Mouse (Mus musculus) olfactory bulb, adult 2 months (tissue): ENCODE results near the gene Tspan11. TPM values are rescaled to one million over a fixed set of nuclear protein-coding genes. Genes with fewer than 3 reads are reported as not detected.

Experiments
- H3K27ac ChIP-seq: fragments of 200-500 bp; 2 replicates; pipeline ENCODE4 v1.5.1; 2012; ENCODE audit warnings: low read depth, low read length; ENCODE audit not compliant: insufficient read depth
- H3K4me1 ChIP-seq: fragments of 200-500 bp; 2 replicates; pipeline ENCODE4 v1.6.1; 2012; ENCODE audit warnings: low read length; ENCODE audit not compliant: control insufficient read depth, insufficient read depth
- H3K4me3 ChIP-seq: fragments of 200-500 bp; 2 replicates; pipeline ENCODE4 v1.5.1; 2012; ENCODE audit warnings: mild to moderate bottlenecking, low read depth, low read length, moderate library complexity; ENCODE audit not compliant: insufficient read depth
- CTCF ChIP-seq: fragments of 200-500 bp; IDR thresholded peaks from 2 replicates; pipeline ENCODE4 v1.5.1; 2012; ENCODE audit warnings: low read depth, mild to moderate bottlenecking, low read length, moderate library complexity; ENCODE audit not compliant: insufficient read depth
- POLR2A ChIP-seq: fragments of 200-500 bp; IDR thresholded peaks from 2 replicates; pipeline ENCODE4 v1.6.1; 2012; ENCODE audit warnings: mild to moderate bottlenecking, low read depth, low read length, moderate library complexity; ENCODE audit not compliant: insufficient read depth
- WGBS: fragments of 180-500 bp; shearing (Covaris S2); methylation state at CpG from one replicate; pipeline ENCODE4 v1.1.7; 2018; 5-methylcytosine and 5-hydroxymethylcytosine counted together
- polyA plus RNA-seq: library from polyadenylated mRNA; stranded (reverse); fragments of >200 nt; gene quantifications from 2 replicates; pipeline ENCODE4 v1.2.4, GENCODE M21; 2012; ENCODE audit warnings: low replicate concordance; ENCODE audit not compliant: missing spikeins, insufficient read depth, insufficient read length

The Tspan11 gene
- polyA plus RNA-seq, 1 experiment, result not detected

GRCm38 (mm10) chr6:127917712-127918111, 30.3 kb downstream of the Tspan11 start:
- TF ChIP-seq POLR2A, result no peak
- TF ChIP-seq CTCF, result no peak
- H3K4me1 ChIP-seq, result 0 out of 2 replicates have a peak, but pooled peaks cover 6% of the 10 kb centered on the region
- H3K4me3 ChIP-seq, result no peak overlapping the region
- 83% methylated on average over 4 of the region's 4 CpGs for WGBS
- no peak overlapping the region for H3K27ac ChIP-seq

DNA sequence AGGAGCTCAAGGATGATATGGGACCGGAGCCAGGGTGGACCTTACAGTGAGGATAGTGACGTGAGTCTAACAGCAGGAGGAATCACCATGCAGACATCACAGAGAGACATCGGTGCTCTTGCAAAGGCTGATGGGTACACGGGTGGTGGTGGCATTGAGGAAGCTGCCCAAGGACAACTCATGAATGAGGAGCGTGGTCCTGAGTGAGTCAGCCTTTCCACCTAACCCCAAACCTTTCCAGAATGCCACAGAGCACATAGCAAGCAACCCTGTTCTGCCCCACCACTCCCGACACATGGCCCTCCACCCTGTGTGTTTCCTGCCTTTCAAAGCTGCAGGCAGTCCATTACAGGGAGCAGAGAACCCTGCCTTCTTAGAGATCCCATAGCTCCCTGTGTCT, 32.1 kb downstream of the Tspan11 start:
- H3K27ac ChIP-seq, result no peak overlapping the region
- H3K4me1 ChIP-seq, result 0 out of 2 replicates have a peak, but pooled peaks cover 6% of the 10 kb centered on the region
- H3K4me3 ChIP-seq, result no peak overlapping the region
- TF ChIP-seq CTCF (no peak), POLR2A (no peak)
- 97% methylated on average over 6 of the region's 6 CpGs for WGBS

GRCm38 (mm10) chr6:127920652-127921051, 33.3 kb downstream of the Tspan11 start:
- Histone ChIP-seq H3K4me1 (peaks cover 12% of the 10 kb centered on the region), H3K4me3 (no peak overlapping the region), H3K27ac (no peak overlapping the region)
- 12% methylated on average over 8 of the region's 8 CpGs for WGBS
- TF ChIP-seq POLR2A, result no peak
- peak; percentile 74 for TF ChIP-seq CTCF

- Histone ChIP-seq H3K27ac (no peak overlapping the region), H3K4me3 (no peak overlapping the region), H3K4me1 (peaks cover 16% of the 10 kb centered on the region)
- no peak for TF ChIP-seq POLR2A
- TF ChIP-seq CTCF, result no peak
- 62% methylated on average over 9 of the region's 9 CpGs for WGBS
Measured at GRCm38 (mm10) chr6:127921996-127922395, 34.6 kb downstream of the Tspan11 start.

DNA sequence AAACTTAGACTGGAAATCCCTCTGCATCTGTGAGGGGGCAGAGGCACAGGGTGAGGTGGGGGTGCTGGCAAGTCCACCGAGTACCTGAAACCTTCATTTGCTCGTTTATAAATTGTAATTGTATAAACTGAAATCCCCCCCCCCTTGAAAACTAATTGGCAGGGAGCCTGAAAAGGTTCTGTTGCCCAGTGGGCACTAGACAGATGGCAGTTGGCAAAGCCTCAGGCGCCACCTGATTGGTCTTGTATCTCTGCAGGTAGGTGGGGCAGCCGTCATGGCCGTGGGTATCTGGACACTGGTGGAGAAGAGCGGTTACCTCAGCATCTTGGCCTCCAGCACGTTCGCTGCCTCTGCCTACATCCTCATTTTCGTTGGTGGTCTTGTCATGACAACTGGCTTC, 35.9 kb downstream of the Tspan11 start:
- TF ChIP-seq POLR2A (no peak), CTCF (no peak)
- whole genome bisulfite sequencing, result 91% methylated on average over 9 of the region's 9 CpGs
- Histone ChIP-seq H3K27ac (no peak overlapping the region), H3K4me3 (no peak overlapping the region), H3K4me1 (peaks cover 23% of the 10 kb centered on the region)

GRCm38 (mm10) chr6:127924750-127925149, 37.4 kb downstream of the Tspan11 start:
- WGBS, result 57% methylated on average over 6 of the region's 6 CpGs
- no peak overlapping the region for H3K4me3 ChIP-seq
- TF ChIP-seq POLR2A, result no peak
- TF ChIP-seq CTCF, result no peak
- H3K27ac ChIP-seq, result peak overlapping the region; percentile 58; the same call in 1 of the 2 replicates
- H3K4me1 ChIP-seq, result peaks cover 23% of the 10 kb centered on the region

GRCm38 (mm10) chr6:127925915-127926314, 38.5 kb downstream of the Tspan11 start:
- TF ChIP-seq POLR2A (no peak), CTCF (no peak)
- Histone ChIP-seq H3K4me3 (no peak overlapping the region), H3K4me1 (peaks cover 30% of the 10 kb centered on the region), H3K27ac (no peak overlapping the region)
- WGBS, result 52% methylated on average over 9 of the region's 9 CpGs

- no peak for TF ChIP-seq CTCF
- TF ChIP-seq POLR2A, result no peak
- 91% methylated on average over 5 of the region's 5 CpGs for WGBS
Measured at GRCm38 (mm10) chr6:127928682-127929081, 41.3 kb downstream of the Tspan11 start.

GRCm38 (mm10) chr6:127932697-127933096, 45.3 kb downstream of the Tspan11 start:
- H3K27ac ChIP-seq, result no peak overlapping the region
- H3K4me3 ChIP-seq, result no peak overlapping the region
- 64% methylated on average over 5 of the region's 5 CpGs for WGBS
- TF ChIP-seq CTCF, result no peak
- no peak for TF ChIP-seq POLR2A
- H3K4me1 ChIP-seq, result peaks cover 18% of the 10 kb centered on the region

More at GRCm38 (mm10) chr6:127928682-127929081, 41.3 kb downstream of the Tspan11 start:
- Histone ChIP-seq H3K27ac (no peak overlapping the region), H3K4me1 (peaks cover 37% of the 10 kb centered on the region), H3K4me3 (no peak overlapping the region)

GRCm38 (mm10) chr6:127933841-127934240, 46.5 kb downstream of the Tspan11 start:
- 87% methylated on average over 5 of the region's 5 CpGs for WGBS
- Histone ChIP-seq H3K4me3 (no peak overlapping the region), H3K4me1 (peaks cover 16% of the 10 kb centered on the region), H3K27ac (no peak overlapping the region)
- TF ChIP-seq POLR2A (no peak), CTCF (no peak)
